Mouse (Mus musculus) embryo, embryonic 10.5 days (tissue): ENCODE results near the gene Bak1.

Experiments used
- DNase-seq: peaks from one replicate; pipeline ENCODE4 v3.0.0-alpha.2; 2015; ENCODE audit warnings: low spot score

The Bak1 gene

DNA sequence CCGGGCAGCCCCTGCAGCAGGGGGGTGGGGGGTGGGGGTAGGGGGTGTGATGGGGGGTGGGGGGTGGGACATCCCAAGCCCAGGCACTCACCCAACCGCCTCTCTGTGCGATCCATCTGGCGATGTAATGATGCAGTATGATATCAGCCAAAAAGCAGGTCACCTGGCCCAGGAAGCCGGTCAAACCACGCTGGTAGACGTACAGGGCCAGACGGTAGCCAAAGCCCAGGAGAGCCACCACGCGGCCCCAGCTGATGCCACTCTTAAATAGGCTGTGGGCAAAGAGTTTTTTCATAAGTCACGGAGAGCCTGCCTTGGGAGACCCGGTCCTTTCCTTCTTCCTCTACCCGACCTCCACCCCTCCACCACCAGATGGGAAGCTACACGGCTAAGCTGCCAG is 7.7 kb downstream of the Bak1 start:
- DNase-seq = no peak

DNA sequence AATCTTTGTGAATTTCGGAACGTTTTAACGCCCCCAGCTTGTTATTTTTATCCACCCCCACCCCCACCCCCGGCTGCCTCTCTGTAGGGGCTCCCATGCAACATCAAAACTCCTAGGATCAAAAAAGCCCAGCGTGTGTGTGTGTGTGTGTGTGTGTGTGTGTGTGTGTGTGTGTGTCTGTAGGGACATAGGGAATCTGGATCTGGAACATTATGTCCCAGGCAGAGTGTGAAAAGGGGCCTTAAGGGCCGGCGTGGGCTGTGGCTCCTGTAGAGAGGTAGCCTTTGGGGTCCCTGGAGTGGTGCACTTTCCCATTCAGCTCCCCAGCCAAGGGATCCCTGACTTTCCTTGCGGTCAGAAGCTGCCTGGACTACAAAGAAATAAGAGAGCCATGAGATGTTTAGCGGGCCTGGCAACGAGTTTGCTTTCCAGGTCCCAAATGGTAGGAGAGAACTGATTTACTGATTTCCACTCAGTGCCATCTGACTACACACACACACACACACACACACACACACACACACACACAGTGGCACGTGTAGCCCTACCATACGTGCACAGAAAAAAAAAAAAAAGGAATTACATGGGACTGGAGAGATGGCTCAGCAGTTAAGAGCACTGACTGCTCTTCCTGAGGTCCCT is 10.1 kb downstream of the Bak1 start:
- no peak for DNase-seq

DNA sequence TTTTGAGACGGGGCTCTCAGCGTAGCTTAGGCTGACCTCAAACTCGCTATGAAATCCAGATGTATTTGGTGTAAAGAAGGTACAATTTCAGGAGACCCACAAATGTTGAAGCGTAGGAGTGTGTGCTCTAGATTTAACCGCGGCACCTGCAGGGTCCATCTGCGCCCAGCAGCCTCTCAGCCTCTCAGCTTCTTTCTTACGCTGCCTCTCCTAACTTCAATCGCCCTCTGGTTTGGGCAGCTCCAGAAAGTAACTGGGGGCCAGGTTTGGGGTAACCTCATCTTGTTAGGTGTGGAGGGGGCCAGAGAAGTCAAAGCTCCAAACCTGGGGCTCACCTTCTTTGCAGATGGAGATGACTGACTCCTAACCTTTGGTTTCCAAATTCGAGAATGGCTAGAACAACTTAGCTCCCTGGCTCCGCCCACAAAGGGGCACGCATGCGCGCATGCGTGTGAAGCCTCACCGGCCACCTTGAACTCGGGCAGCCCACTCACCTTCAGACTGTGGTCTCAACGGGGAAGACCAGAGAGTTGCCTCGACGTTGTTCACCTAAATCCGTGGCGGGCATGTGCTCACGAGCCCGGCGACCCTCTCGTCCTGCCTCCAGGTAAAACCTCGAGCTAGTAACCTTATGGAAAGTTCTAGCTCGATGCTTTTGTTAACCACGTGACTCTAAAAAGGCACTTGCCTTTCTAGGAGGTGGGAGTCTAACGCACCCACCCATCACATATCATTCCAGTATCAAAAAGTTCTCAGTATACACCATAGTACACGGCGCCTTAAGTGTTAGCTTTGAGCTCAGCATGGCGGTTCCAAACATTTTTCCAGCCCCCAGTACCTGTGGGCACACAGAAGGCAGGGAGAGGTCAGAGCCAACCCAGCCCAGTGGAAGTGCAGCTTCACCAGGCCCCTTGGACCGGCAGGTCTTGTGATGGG is 11.0 kb downstream of the Bak1 start:
- DNase-seq = peak; percentile 95

DNA sequence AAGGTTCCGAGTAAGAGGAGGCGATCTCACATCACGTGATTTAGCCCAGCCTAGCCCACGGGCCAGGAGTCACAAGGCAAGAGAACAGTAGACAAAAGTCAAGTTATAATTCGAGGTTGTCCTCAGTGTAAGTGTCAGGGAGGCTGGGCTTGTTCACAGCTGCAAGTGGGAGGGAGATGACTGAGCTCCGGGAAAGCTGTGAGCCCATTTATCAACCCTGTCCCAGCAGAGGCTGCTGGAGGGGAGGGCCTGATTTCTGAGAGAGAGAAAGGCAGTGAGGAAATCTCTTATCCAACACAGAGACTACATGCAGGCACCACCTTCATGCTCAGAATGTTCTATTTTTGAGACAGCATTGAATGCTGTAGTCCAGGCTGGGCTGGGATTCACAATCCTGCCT is 15.9 kb downstream of the Bak1 start:
- peak; percentile 31 for DNase-seq

DNA sequence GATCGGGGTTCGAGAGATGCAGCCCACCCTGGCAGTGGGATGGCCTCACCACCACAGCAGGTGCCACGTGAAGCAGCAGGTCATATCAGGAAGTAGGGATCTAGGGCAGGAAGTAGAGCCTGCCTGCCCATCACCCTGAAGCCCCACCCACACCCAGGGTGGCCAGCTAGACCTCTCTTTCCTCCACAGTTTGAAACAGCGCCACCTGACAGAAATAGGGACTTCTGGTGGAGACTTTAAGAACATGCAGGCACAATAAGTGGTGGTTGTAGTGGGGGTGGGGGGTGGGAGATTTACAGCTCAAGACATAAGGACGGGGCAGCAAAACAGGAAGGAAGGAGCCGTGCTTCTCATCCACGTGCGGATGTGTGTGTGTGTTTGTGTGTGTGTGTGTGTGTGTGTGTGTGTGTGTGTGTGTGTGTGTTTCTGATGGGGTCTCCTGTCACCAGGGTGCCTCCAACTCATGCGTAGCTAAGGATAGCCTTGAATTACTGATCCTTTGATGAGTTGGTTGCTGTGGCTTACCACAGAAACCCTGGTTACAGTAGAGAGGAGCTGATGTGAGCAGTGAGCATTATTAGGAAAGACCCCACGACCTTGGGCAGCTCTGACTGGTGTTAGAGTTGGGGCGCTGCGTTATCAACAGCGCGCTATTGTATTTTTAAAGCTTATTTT is 16.7 kb downstream of the Bak1 start:
- no peak for DNase-seq

DNA sequence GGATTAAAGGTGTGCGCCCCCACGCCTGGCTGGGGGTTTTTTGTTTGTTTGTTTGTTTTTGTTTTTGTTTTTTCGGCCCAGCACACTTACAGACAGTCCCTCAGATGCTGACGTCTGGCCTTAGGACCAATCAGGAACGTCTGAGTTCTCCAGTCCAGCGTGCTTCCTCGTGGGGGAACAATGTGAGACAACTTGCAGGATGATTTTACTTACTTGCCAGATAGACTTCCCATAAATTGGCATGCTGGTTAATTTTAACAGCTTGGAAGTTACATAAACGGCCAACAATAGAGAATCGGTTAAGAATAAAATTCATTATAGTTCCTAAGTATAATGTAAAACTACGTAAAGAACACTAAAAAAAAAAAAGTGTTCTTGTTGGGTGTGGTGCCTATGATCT is 17.6 kb downstream of the Bak1 start:
- DNase-seq = no peak

DNA sequence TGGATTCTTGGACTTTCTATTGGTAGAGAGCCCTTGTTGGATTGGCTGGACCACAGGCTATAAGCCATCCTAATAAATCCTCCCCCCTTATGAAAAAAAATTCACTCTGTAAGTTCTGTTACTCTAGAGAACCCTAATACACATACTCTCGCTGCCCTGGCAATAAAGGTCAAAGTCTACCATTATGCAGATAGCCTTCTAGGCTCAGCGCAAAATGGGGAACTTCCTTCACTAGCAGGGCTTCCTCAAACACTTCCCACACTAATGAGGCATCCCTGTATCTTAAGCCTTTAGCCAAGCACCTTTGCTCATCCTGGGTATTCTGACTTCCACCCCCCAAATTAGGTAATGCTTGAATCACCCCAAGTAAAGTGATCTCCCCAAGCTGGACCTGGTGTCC is 20.5 kb downstream of the Bak1 start:
- no peak for DNase-seq

DNA sequence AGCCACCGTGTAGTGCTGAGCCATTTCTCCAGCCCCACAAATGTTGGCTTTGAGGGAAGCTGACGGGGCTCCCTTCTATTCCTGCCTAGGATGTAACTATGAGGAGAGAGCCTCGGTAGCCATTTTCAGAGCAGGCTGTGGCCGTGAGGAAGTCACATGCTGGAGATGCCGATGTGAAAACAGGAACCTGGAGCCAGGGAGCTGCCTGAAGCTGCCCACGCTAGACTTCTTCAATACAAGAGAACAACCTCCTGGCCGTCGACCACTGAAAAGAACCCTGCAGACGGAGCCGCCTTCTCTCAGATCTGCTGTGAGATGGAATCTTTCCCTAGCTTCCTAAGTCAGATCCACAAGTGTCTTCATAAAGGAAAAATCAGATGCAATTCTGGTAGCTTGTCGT is 23.2 kb downstream of the Bak1 start:
- no peak for DNase-seq

DNA sequence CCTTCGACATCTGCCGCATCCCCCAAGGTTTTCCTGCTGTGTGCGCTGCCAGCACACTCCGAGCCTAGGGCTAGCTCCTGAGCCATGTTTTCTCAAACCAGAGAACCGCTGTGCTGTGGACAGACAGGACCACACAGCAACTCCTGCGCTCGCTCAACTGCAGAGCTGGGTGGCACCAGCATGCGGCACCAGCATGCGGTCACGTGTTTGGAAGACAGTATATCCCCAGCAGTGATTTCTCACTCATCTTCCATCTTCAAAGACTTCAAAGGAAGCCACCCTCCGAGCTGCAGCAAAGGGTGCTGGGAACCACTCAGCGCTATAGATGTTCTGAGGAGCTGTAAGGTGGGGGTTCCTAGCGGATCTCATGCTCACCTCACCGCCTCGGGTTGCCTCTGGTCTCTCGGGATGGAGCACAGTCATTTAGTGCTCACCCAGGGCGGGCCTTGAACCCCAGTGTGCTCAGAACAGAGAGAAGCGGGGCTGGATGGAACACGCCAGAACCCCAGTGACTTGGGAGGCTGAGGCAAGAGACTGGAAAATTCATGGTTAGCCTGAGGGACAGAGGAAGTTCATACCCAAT is 23.8 kb downstream of the Bak1 start:
- no peak for DNase-seq

DNA sequence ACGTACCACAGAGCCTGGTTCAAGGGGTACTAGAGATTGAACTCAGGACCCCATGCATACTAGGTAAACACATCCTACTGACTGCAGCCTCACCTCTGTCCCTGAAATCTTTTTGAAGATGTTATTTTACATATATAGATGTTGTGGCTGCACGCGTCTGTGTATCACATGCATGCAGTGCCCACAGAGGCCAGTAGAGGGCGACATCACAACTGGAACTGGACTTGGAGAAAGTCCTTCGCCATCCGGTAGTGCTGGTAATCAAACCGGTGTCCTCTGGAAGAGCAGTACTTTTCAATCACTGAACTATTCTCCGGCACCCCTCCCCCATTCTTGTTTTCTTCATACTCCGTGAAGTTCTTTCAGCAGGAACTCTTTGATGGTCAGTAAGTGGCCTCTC is 24.4 kb downstream of the Bak1 start:
- DNase-seq = peak; percentile 81

DNA sequence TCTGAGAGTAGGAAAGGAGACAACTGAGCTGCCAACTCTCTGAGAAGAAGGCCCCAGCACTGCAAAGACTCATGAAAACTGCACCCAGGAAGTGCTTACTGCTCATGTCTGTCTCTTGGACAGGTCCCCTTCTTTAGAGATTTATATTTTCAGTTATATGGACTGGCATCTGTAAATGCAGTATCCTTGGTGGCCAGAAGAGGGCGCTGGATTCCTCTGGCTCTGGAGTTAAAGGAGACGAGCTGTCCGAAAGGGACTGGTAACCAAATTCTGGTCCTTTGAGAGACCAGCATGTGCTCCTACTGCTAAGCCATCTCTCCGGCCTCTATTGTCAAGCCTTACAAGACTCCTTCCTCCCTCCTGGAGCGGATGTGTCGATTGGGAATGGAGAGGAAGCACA is 26.9 kb downstream of the Bak1 start:
- DNase-seq = peak; percentile 54

DNA sequence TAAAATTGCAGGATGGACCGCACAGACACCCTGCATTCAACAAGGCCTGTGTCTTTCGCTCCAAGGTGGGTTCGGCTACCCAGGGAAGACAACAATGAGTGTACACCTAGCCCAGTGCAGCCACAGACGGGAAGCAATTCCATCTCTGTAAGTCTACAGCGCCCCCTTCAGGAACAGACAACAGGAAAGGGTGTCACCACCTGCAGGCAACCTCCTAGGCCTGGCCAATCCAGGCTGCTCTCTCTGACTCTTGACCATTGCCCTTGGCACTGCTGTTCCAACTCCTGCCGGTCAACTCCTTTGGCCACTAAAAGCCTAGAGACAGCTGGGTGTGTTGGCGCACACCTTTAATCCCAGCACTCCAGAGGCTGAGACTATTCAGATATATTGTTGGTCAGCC is 27.7 kb downstream of the Bak1 start:
- DNase-seq = no peak

DNA sequence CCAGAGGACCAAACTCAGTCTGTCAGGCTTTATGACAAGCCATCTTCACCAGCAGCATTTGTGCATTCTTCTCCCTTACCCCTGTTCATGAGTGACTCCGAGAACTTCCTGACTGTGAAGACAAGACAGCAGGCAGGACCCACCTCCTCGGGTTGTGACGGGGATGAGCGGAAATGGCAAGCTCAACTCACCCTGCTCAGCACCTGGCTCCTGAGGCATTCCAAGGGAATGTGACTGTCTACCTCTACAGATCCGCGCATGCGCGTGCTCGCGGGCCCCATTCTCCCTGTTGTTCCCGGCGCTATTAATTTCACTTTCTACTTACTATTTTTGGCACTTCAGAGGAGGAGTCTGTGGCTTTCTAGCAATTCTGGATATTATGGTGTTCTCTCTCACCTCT is 28.8 kb downstream of the Bak1 start:
- no peak for DNase-seq

DNA sequence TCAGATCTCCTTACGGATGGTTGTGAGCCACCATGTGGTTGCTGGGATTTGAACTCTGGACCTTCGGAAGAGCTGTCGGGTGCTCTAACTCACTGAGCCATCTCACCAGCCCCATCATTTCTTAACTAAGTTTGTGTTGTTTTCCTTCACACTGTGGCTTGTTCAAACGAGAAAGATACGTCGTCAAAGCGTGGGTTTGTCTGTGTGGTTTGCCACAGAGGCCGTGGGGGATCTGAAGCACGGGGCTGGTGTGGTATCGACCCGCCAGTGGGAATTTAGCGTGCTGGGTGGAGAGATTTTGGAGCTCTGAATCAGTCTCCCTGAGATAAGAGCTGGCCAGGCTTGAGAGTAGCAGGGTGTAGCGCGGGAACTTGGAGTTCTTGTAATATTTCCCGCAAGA is 30.5 kb downstream of the Bak1 start:
- DNase-seq = no peak

DNA sequence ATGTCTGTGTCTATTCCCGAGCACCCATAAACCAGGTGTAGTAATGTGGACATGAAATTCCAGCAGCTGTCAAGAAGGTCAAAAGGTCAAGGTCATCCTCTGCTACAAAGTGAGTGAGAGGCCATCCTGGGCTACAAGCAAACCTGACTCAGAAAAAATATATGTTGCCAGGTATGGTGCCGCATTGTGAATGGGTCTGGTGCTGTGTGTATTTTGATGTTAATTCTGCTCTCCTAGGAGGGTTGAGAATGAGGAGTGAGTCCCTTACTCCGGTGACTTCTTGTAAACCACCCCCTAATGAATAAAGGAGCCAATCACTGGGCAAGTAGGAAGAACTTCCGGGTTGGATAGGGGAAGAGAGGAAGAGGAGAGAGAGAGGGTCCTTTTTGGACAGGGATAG is 31.1 kb downstream of the Bak1 start:
- DNase-seq = no peak

DNA sequence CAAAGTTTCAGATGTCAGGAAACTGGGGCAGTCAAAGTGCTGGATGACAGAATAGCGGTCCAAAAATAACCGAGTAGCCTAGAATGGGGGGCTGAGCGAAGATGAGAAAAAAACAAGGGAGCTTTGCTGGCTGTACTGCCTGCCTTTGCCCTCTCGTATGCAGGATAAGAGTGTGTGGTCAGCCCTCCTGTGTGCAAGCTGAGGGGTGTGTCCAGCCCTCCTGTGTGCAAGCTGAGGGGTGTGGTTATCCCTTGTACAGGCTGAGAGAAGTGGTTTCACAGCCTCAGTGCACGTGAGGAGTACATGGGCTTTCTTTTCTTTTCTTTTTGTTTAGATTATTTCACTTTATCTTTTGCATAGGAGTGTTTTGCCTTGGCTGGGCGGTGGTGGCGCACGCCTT is 33.2 kb downstream of the Bak1 start:
- DNase-seq = no peak

DNA sequence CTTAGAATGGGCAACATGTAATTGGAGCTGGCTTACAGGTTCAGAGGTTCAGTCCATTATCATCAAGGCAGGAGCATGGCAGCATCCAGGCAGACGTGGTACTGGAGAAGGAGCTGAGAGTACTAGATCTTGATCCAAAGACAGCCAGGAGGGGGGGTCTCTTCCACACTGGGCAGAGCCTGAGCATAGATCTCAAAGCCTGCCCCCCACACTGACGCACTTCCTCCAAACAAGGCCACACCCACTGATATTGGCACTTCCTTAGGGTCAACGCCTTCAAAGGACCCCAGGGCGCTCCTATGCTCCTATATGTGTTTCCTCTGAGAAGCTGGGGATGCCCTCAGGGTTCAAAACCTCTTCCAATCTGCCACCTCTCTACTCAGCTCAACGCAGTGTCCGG is 33.8 kb downstream of the Bak1 start:
- no peak for DNase-seq

DNA sequence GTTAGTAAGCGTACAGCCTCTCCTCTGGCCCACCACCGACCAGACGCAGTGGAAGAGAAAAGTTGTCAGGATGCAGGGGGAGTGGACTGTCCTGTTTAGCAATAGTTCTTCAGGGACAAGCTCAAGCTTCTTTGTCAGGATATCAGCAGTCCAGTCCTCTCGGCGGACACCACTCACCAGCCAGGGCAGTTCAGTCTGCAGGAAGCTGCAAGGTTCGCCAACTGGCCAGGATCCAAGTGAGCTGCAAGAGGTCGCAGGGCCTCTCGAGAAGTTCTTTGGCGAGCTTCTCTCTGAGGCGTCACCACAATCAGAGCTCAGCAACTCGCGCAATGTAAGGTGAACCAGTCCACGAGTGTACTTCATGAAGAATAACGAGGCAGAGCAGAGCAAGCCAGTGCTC is 34.4 kb downstream of the Bak1 start:
- DNase-seq = no peak

DNA sequence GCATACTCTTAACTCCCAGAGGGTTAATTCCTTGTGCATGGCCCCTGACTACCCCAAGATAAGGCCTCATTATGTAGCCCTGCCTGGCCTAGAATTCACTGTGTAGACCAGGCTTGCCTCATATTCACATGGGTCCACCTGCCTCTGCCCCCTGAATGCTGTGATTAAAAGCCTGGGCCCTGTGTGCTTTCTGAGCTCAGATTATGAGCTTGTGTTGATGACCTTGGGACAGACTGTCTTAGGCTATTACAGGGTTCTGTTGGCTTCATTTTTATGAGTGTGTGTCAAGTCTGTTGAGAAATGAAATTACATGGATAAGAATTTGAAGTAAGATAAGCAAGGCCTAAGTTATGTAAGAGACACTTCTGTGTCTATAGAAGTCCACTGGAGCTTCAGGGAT is 38.3 kb downstream of the Bak1 start:
- no peak for DNase-seq

DNA sequence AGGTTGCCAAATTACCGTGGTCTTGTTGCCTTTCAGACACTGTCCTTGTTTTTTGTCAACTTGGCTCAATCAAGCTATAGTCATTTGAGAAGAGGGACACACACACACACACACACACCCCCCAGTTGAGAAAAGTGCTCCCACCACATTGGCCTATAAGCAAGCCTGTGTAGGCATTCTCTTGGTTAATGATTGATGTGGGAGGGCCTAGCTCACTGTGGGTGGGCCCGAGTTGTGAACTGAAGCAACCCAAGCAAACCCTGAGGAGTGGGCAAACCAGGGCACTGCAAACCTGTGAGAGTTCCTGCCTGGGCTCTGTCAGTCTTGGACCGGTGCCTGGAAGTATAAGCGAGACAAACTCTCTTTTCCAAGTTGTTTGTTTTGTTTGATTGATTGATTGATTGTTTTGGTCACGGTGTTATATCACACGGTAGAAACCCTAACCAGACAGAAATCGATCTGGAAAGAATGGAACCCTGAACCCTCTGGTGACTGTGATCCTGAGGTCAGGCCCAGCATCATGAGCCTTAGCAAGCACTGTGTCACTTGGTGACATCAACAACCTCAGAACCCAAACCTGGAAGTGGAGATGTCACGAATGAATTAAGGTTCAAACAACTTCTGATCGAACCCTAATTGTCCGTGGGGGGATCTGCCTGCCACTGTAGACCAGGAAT is 43.2 kb downstream of the Bak1 start:
- no peak for DNase-seq

DNA sequence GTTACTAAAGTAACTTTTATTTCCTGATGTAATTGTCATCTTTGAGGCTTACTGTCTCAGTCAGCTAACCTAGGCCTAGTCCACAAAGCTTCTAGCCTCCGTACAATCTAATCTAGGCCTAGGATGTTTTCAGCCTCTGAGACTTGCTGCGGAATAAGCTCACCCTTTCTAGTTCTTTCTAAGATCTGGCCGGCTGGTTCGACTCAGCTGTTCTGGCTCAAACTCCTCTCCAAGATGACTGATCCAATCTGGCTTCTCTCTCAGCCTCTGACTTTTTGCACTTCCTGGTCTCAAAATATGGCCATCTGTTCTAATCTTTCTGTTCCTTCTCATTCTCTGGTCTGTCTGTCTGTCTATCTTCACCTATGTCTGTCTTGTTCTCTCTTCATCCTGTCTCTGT is 45.4 kb downstream of the Bak1 start:
- no peak for DNase-seq

DNA sequence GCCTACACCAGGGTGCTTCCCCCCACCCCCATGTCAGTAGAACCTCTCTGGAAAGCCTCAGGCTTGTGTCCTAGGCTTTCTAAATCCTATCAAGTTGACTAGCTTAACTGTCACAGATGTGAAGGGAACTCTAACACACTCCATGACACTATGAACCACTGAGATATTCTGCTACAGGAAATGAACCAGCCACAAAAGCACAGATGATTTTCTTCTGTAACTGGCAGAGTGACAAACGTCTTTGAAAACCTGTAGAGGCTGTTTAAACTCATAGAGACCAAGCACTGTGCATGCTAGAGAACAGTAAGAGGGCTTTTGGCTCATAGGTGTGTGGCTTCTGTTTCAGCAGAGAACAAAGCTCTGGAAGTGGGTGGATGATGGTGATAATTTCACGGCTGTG is 47.8 kb downstream of the Bak1 start:
- DNase-seq = no peak
